Mouse (Mus musculus) heart, embryonic 10.5 days (tissue): ENCODE measurements around the gene Olfr1113. TPM values are rescaled to one million over a fixed set of nuclear protein-coding genes. Genes with fewer than 3 reads are reported as not detected.
"Not testable (repeated sequence)": the region's sequence is repeated elsewhere in the genome, so short reads cannot be mapped to it uniquely, and the experiment has no call there.

Experiments
- DNase-seq: peaks from one replicate; pipeline ENCODE4 v3.0.0-alpha.2; 2017; ENCODE audit warnings: low spot score
- H3K27ac ChIP-seq: fragments of 300-500 bp; sonication (generic); 2 replicates; pipeline ENCODE4 v1.5.1; 2016; ENCODE audit warnings: mild to moderate bottlenecking
- H3K27me3 ChIP-seq: fragments of 300-500 bp; sonication (generic); 2 replicates; pipeline ENCODE4 v1.6.1; 2016; ENCODE audit warnings: mild to moderate bottlenecking; ENCODE audit not compliant: poor library complexity, insufficient read depth, severe bottlenecking
- H3K36me3 ChIP-seq: fragments of 300-500 bp; sonication (generic); 2 replicates; pipeline ENCODE4 v1.6.1; 2016; ENCODE audit warnings: mild to moderate bottlenecking, moderate library complexity
- H3K4me1 ChIP-seq: fragments of 300-500 bp; sonication (generic); 2 replicates; pipeline ENCODE4 v1.6.1; 2016; ENCODE audit warnings: mild to moderate bottlenecking
- H3K4me3 ChIP-seq: fragments of 300-500 bp; sonication (generic); 2 replicates; pipeline ENCODE4 v1.5.1; 2016; ENCODE audit warnings: mild to moderate bottlenecking, moderate library complexity
- H3K9me3 ChIP-seq: fragments of 300-500 bp; sonication (generic); 2 replicates; pipeline ENCODE4 v1.6.1; 2016; ENCODE audit warnings: mild to moderate bottlenecking, moderate library complexity
- whole genome bisulfite sequencing: fragments of 180-500 bp; shearing (Covaris S2); methylation state at CpG from one replicate; pipeline ENCODE4 v1.1.7; 2016; 5-methylcytosine and 5-hydroxymethylcytosine counted together
- microRNA-seq: library from miRNA; unstranded; fragments of <30 nt; microRNA quantifications from one replicate; pipeline ENCODE4, GENCODE M21; 2017
- polyA plus RNA-seq: library from polyadenylated mRNA; unstranded; fragments of >200 nt; fragmentation: Nextera tagmentation; extraction: Ambion mirVana; gene quantifications from 2 replicates; pipeline ENCODE4 v1.2.1, GENCODE M21; 2016

Gene Olfr1113
- not detected in 2 replicates for polyA plus RNA-seq

DNA sequence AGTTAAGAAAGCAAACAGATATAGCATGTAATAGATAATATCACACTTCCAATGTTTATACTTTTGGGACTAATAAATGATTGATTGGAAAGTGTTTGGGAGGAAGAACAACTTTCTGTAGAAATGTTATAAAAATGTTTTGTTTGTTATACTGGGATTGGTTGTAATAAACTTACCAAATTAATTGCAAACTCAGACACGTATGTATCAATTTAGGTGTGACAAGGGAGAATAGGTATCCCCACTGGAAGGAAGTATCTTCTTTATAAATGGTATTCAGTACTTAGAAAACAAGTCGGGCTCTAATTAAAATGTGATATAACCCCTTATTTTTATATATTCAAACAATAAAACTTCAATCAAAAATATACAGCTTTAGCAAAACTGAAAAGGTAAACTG is at the start of gene Olfr1113:
TSS of gene Olfr1113 (plus strand) at position 301 of the 400 bp plus-strand sequence.
- no peak within 1 kb of the TSS for H3K27ac ChIP-seq
- WGBS, result 80% methylated on average over 2 of the region's 2 CpGs
- H3K9me3 ChIP-seq, result no peaks in the 10 kb centered on the region
- no peak within 1 kb of the TSS for H3K4me3 ChIP-seq
- DNase-seq, result no peak
- no peaks in the 10 kb centered on the region for H3K36me3 ChIP-seq
- H3K4me1 ChIP-seq, result no peaks in the 10 kb centered on the region
- H3K27me3 ChIP-seq, result no peaks in the 10 kb centered on the region

DNA sequence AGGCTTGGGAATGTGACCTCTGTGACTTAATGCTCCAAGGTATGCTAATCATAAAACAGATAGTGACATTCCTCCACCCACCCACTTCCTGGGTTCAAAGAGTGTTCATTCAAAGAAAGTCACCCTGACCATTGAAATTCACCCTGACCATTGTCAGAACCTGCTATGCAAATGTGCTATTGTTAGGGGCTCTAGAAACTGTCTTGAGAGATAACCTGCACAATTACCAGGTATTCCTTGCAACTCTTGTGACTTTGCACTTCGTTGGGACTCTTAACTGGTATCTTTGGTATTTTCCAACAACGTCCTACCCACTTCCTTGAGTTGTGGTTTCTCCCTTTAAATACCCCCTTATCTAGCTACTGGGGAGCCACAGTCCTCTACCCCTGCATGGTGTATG is 41.0 kb upstream of the Olfr1113 start:
- H3K4me1 ChIP-seq, DNase-seq, H3K36me3 ChIP-seq, H3K27ac ChIP-seq, H3K27me3 ChIP-seq, H3K4me3 ChIP-seq, H3K9me3 ChIP-seq: not testable (repeated sequence)
- 71% methylated on average over 2 of the region's 2 CpGs for WGBS

DNA sequence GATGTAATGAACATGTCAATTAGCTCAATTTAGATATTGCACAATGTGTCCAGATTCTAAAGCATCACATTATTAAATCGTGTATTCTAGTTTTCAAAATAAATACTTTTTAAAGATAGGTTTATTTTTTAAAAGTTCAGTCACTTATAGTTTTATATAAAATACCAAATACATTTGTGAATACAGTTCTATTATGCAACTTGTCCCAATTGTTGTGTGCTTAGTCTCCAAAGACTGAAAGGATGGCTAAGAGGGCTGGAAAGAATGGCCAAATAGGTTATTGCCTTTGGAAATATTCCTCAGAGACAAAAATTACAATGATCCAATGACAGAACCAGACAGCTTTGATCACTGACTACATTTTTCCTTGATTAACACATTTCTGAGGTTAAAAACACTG is 21.3 kb upstream of the Olfr1113 start, which contains the start of gene Olfr1112:
TSS of gene Olfr1112 (plus strand) at position 301 of the 400 bp plus-strand sequence.
- Histone ChIP-seq H3K4me3 (no peak within 1 kb of the TSS), H3K9me3 (no peaks in the 10 kb centered on the region), H3K4me1 (no peaks in the 10 kb centered on the region), H3K27me3 (no peaks in the 10 kb centered on the region), H3K36me3 (no peaks in the 10 kb centered on the region), H3K27ac (no peak within 1 kb of the TSS)
- 72% methylated on average over 1 of the region's 1 CpGs for WGBS
- DNase-seq, result no peak

DNA sequence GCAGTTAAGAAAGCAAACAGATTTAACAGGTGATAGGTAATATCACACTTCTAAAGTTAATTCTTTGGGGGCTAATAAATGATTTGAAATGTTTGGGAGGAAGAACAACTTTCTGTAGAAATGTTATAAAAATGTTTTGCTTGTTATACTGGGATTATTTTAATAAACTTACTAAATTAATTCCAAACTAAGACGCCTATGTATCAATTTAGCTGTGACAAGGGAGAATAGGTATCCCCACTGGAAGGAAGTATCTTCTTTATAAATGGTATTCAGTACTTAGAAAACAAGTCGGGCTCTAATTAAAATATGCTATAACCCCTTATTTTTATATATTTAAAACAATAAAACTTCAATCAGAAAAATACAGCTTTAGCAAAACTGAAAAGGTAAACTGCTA is 38.9 kb downstream of the Olfr1113 start, which contains the start of gene Olfr1115:
TSS of gene Olfr1115 (plus strand) at position 301 of the 400 bp plus-strand sequence.
- Histone ChIP-seq H3K36me3 (no peaks in the 10 kb centered on the region), H3K4me1 (no peaks in the 10 kb centered on the region), H3K4me3 (no peak within 1 kb of the TSS), H3K27ac (no peak within 1 kb of the TSS), H3K9me3 (no peaks in the 10 kb centered on the region), H3K27me3 (no peaks in the 10 kb centered on the region)
- DNase-seq, result no peak
- 79% methylated on average over 2 of the region's 2 CpGs for WGBS

Small RNA genes lying within 50 kb of the gene (microRNA-seq; reads per million reads assigned to microRNA genes)
- gene Gm27438, result not detected

Other genes with a start within 250 kb of the Olfr1113 start
- not detected in 2 replicates for gene Olfr1099, start 248.3 kb upstream of the Olfr1113 start, polyA plus RNA-seq
- gene Olfr1100, start 229.0 kb upstream of the Olfr1113 start, polyA plus RNA-seq, result not detected in 2 replicates
- not detected in 2 replicates for gene Olfr1101, start 217.7 kb upstream of the Olfr1113 start, polyA plus RNA-seq
- gene Olfr1102, start 210.6 kb upstream of the Olfr1113 start, polyA plus RNA-seq, result not detected in 2 replicates
- not detected in 2 replicates for gene Olfr1104, start 181.9 kb upstream of the Olfr1113 start, polyA plus RNA-seq
- not detected in 2 replicates for gene Olfr1105, start 172.4 kb upstream of the Olfr1113 start, polyA plus RNA-seq
- gene Olfr1106, start 156.7 kb upstream of the Olfr1113 start, polyA plus RNA-seq, result not detected in 2 replicates
- gene Olfr1107, start 133.2 kb upstream of the Olfr1113 start, polyA plus RNA-seq, result not detected in 2 replicates
- not detected in 2 replicates for gene Olfr1109, start 113.0 kb upstream of the Olfr1113 start, polyA plus RNA-seq
- not detected in 2 replicates for gene Olfr259, start 94.4 kb upstream of the Olfr1113 start, polyA plus RNA-seq
- gene Olfr1110, start 68.7 kb upstream of the Olfr1113 start, polyA plus RNA-seq, result not detected in 2 replicates
- not detected in 2 replicates for gene Olfr1111, start 56.3 kb upstream of the Olfr1113 start, polyA plus RNA-seq
- gene Olfr1112, start 21.2 kb upstream of the Olfr1113 start, polyA plus RNA-seq, result not detected in 2 replicates
- gene Olfr1115, start 39.0 kb downstream of the Olfr1113 start, polyA plus RNA-seq, result not detected in 2 replicates
- gene Olfr1116, start 58.6 kb downstream of the Olfr1113 start, polyA plus RNA-seq, result not detected in 2 replicates
- gene Olfr1118, start 98.6 kb downstream of the Olfr1113 start, polyA plus RNA-seq, result not detected in 2 replicates
- gene Olfr1120, start 145.8 kb downstream of the Olfr1113 start, polyA plus RNA-seq, result not detected in 2 replicates
- gene Olfr1121, start 160.9 kb downstream of the Olfr1113 start, polyA plus RNA-seq, result not detected in 2 replicates
- not detected in 2 replicates for gene Olfr1122, start 176.9 kb downstream of the Olfr1113 start, polyA plus RNA-seq
- gene Olfr1123, start 207.7 kb downstream of the Olfr1113 start, polyA plus RNA-seq, result not detected in 2 replicates
- 0.18 TPM in 1 of 2 replicates, not detected in the other for gene Olfr1124, start 221.3 kb downstream of the Olfr1113 start, polyA plus RNA-seq
- gene Olfr1126, start 245.0 kb downstream of the Olfr1113 start, polyA plus RNA-seq, result not detected in 2 replicates